Mouse (Mus musculus) CH12.LX (cell line): ENCODE results near the gene Ntn1. TPM values are rescaled to one million over a fixed set of nuclear protein-coding genes. Genes with fewer than 3 reads are reported as not detected.
A peak's percentile ranks its signal among the peaks of the same experiment; 100 is the strongest.

Source experiments
- DNase-seq: peaks from one replicate; pipeline ENCODE4 v3.0.0-alpha.2; 2013; ENCODE audit errors: extremely low read depth
- H3K27ac ChIP-seq: 2 replicates; pipeline ENCODE4 v1.5.1; 2012; ENCODE audit warnings: low read depth, mild to moderate bottlenecking, control low read depth, moderate library complexity; ENCODE audit not compliant: insufficient read depth
- H3K27me3 ChIP-seq: replicated peaks from 2 replicates; pipeline ENCODE3; 2012; ENCODE audit warnings: inconsistent platforms
- H3K36me3 ChIP-seq, 2 experiments: replicated peaks in 1 of 2; 2 replicates each; pipeline versions ENCODE3 to v1.6.1; 2012; ENCODE audit warnings: inconsistent platforms in 1 of 2, low read length in 1 of 2, mild to moderate bottlenecking in 1 of 2, mixed read lengths in 1 of 2, moderate library complexity in 1 of 2; ENCODE audit not compliant: control insufficient read depth in 1 of 2, insufficient read depth in 1 of 2
- H3K4me1 ChIP-seq, 2 experiments: 2 replicates each; pipeline ENCODE4 v1.6.1; 2012; ENCODE audit warnings: inconsistent platforms in 1 of 2, moderate library complexity in 1 of 2; ENCODE audit not compliant: insufficient read depth in 2 of 2, control insufficient read depth in 1 of 2
- H3K4me2 ChIP-seq: 2 replicates; pipeline ENCODE4 v1.6.1; 2012; ENCODE audit warnings: low read depth, mild to moderate bottlenecking, control low read depth; ENCODE audit not compliant: poor library complexity, insufficient read depth, severe bottlenecking
- H3K4me3 ChIP-seq, 3 experiments: fragments of 150-350 bp in 1 of 3; sonication (generic) in 1 of 3; replicated peaks in 1 of 3; 2 replicates each; pipeline versions ENCODE3 to v1.5.1; 2011 to 2012; ENCODE audit warnings: low read depth in 2 of 3, low read length in 2 of 3, mild to moderate bottlenecking in 2 of 3, moderate library complexity in 2 of 3, control low read depth in 1 of 3, improper control_type of control experiment in 1 of 3, inconsistent platforms in 1 of 3, mixed read lengths in 1 of 3; ENCODE audit not compliant: poor library complexity in 1 of 3
- H3K79me2 ChIP-seq: replicated peaks from 2 replicates; pipeline ENCODE4 v1.6.1; 2012; ENCODE audit warnings: mild to moderate bottlenecking, moderate library complexity; ENCODE audit not compliant: control insufficient read depth, poor library complexity, insufficient read depth, severe bottlenecking; ENCODE audit errors: extremely low read depth
- H3K9ac ChIP-seq: 2 replicates; pipeline ENCODE4 v1.6.1; 2012; ENCODE audit warnings: low read depth, mild to moderate bottlenecking, control low read depth, moderate library complexity; ENCODE audit not compliant: insufficient read depth
- H3K9me3 ChIP-seq: replicated peaks from 2 replicates; pipeline ENCODE3; 2012; ENCODE audit warnings: low read length, inconsistent platforms, mixed read lengths
- BHLHE40 ChIP-seq: IDR thresholded peaks from 2 replicates; pipeline ENCODE4 v1.6.1; 2011; ENCODE audit warnings: mild to moderate bottlenecking, low read depth, low read length, improper control_type of control experiment
- CHD1 ChIP-seq: IDR thresholded peaks from 2 replicates; pipeline ENCODE4 v1.6.1; 2012; ENCODE audit warnings: low read depth, low read length, improper control_type of control experiment, inconsistent platforms
- CHD2 ChIP-seq: IDR thresholded peaks from 2 replicates; pipeline ENCODE4 v1.6.1; 2011; ENCODE audit warnings: low read length, improper control_type of control experiment
- CTCF ChIP-seq, 2 experiments: IDR thresholded peaks in 1 of 2; conservative IDR thresholded peaks in 1 of 2; 2 replicates each; pipeline ENCODE4 v1.5.1; 2011 to 2012; ENCODE audit warnings: low read depth in 2 of 2, low read length in 2 of 2, improper control_type of control experiment in 1 of 2, inconsistent platforms in 1 of 2, mild to moderate bottlenecking in 1 of 2, moderate library complexity in 1 of 2
- E2F4 ChIP-seq: IDR thresholded peaks from 2 replicates; pipeline ENCODE4 v1.6.1; 2011; ENCODE audit warnings: low read depth, low read length, improper control_type of control experiment; ENCODE audit not compliant: insufficient replicate concordance
- ELF1 ChIP-seq: IDR thresholded peaks from 2 replicates; pipeline ENCODE4 v1.6.1; 2014; ENCODE audit warnings: low read depth, mild to moderate bottlenecking, inconsistent platforms, low read length, improper control_type of control experiment
- EP300 ChIP-seq: IDR thresholded peaks from 2 replicates; pipeline ENCODE4 v1.6.1; 2011; ENCODE audit warnings: low read length, improper control_type of control experiment
- ETS1 ChIP-seq: conservative IDR thresholded peaks from 2 replicates; pipeline ENCODE4 v1.6.1; 2012; ENCODE audit warnings: low read depth, mild to moderate bottlenecking, inconsistent platforms, low read length, improper control_type of control experiment, moderate library complexity
- GABPA ChIP-seq: IDR thresholded peaks from 2 replicates; pipeline ENCODE4 v1.6.1; 2012; ENCODE audit warnings: low read depth, low read length, improper control_type of control experiment, inconsistent platforms; ENCODE audit not compliant: insufficient replicate concordance
- HCFC1 ChIP-seq: IDR thresholded peaks from 2 replicates; pipeline ENCODE4 v1.6.1; 2012; ENCODE audit warnings: low read depth, mild to moderate bottlenecking, inconsistent platforms, low read length, improper control_type of control experiment
- IRF4 ChIP-seq: IDR thresholded peaks from 2 replicates; pipeline ENCODE4 v1.6.1; 2014; ENCODE audit warnings: low read depth, mild to moderate bottlenecking, inconsistent platforms, low read length, improper control_type of control experiment
- JUN ChIP-seq: IDR thresholded peaks from 2 replicates; pipeline ENCODE4 v1.6.1; 2011; ENCODE audit warnings: low read depth, mild to moderate bottlenecking, low read length, improper control_type of control experiment, moderate library complexity; ENCODE audit not compliant: insufficient read depth
- JUND ChIP-seq: conservative IDR thresholded peaks from 2 replicates; pipeline ENCODE4 v1.6.1; 2011; ENCODE audit warnings: low read depth, low read length, improper control_type of control experiment
- KAT2A ChIP-seq: IDR thresholded peaks from 2 replicates; pipeline ENCODE4 v1.6.1; 2012; ENCODE audit warnings: low read length, improper control_type of control experiment, inconsistent platforms; ENCODE audit not compliant: insufficient replicate concordance
- MAFK ChIP-seq: IDR thresholded peaks from 2 replicates; pipeline ENCODE4 v1.6.1; 2011; ENCODE audit warnings: low read length, improper control_type of control experiment; ENCODE audit not compliant: insufficient replicate concordance
- MAX ChIP-seq: IDR thresholded peaks from 2 replicates; pipeline ENCODE4 v1.6.1; 2011; ENCODE audit warnings: low read length, improper control_type of control experiment
- MAZ ChIP-seq: IDR thresholded peaks from 2 replicates; pipeline ENCODE4 v1.6.1; 2012; ENCODE audit warnings: low read depth, mild to moderate bottlenecking, inconsistent platforms, low read length, improper control_type of control experiment, moderate library complexity
- MEF2A ChIP-seq: IDR thresholded peaks from 2 replicates; pipeline ENCODE4 v1.6.1; 2014; ENCODE audit warnings: low read depth, mild to moderate bottlenecking, inconsistent platforms, low read length, improper control_type of control experiment, borderline replicate concordance
- MXI1 ChIP-seq: IDR thresholded peaks from 2 replicates; pipeline ENCODE4 v1.6.1; 2011; ENCODE audit warnings: mild to moderate bottlenecking, low read depth, low read length, improper control_type of control experiment
- MYC ChIP-seq: IDR thresholded peaks from 2 replicates; pipeline ENCODE4 v1.6.1; 2011; ENCODE audit warnings: low read depth, mild to moderate bottlenecking, improper control_type of control experiment, low read length
- NELFE ChIP-seq: IDR thresholded peaks from 2 replicates; pipeline ENCODE4 v1.6.1; 2011; ENCODE audit warnings: low read depth, low read length, improper control_type of control experiment
- NRF1 ChIP-seq: IDR thresholded peaks from 2 replicates; pipeline ENCODE4 v1.6.1; 2014; ENCODE audit warnings: low read depth, mild to moderate bottlenecking, inconsistent platforms, low read length, improper control_type of control experiment, moderate library complexity
- PAX5 ChIP-seq: IDR thresholded peaks from 2 replicates; pipeline ENCODE4 v1.6.1; 2012; ENCODE audit warnings: low read length, inconsistent platforms, mixed read lengths
- POLR2A ChIP-seq: IDR thresholded peaks from 2 replicates; pipeline ENCODE4 v1.6.1; 2011; ENCODE audit warnings: low read depth, mild to moderate bottlenecking, improper control_type of control experiment, low read length
- POLR2AphosphoS2 ChIP-seq: IDR thresholded peaks from 2 replicates; pipeline ENCODE4 v1.6.1; 2011; ENCODE audit warnings: low read depth, low read length, improper control_type of control experiment
- RAD21 ChIP-seq: IDR thresholded peaks from 2 replicates; pipeline ENCODE4 v1.6.1; 2011; ENCODE audit warnings: low read depth, mild to moderate bottlenecking, low read length, improper control_type of control experiment, moderate library complexity
- RCOR1 ChIP-seq: conservative IDR thresholded peaks from 2 replicates; pipeline ENCODE4 v1.6.1; 2012; ENCODE audit warnings: low read depth, mild to moderate bottlenecking, inconsistent platforms, low read length, improper control_type of control experiment
- SIN3A ChIP-seq: IDR thresholded peaks from 2 replicates; pipeline ENCODE4 v1.6.1; 2012; ENCODE audit warnings: low read length, improper control_type of control experiment, inconsistent platforms
- SMC3 ChIP-seq: IDR thresholded peaks from 2 replicates; pipeline ENCODE4 v1.6.1; 2011; ENCODE audit warnings: low read depth, low read length, improper control_type of control experiment
- TBP ChIP-seq: conservative IDR thresholded peaks from 2 replicates; pipeline ENCODE4 v1.6.1; 2011; ENCODE audit warnings: low read depth, low read length, improper control_type of control experiment
- TCF12 ChIP-seq: IDR thresholded peaks from 2 replicates; pipeline ENCODE4 v1.6.1; 2014; ENCODE audit warnings: low read depth, mild to moderate bottlenecking, inconsistent platforms, low read length, improper control_type of control experiment
- UBTF ChIP-seq: IDR thresholded peaks from 2 replicates; pipeline ENCODE4 v1.6.1; 2012; ENCODE audit warnings: low read depth, mild to moderate bottlenecking, inconsistent platforms, low read length, improper control_type of control experiment, moderate library complexity
- USF1 ChIP-seq: IDR thresholded peaks from 2 replicates; pipeline ENCODE4 v1.6.1; 2014; ENCODE audit warnings: low read depth, mild to moderate bottlenecking, inconsistent platforms, low read length, improper control_type of control experiment
- USF2 ChIP-seq: conservative IDR thresholded peaks from 2 replicates; pipeline ENCODE4 v1.6.1; 2011; ENCODE audit warnings: low read depth, low read length, improper control_type of control experiment
- ZC3H11A ChIP-seq: IDR thresholded peaks from 2 replicates; pipeline ENCODE4 v1.6.1; 2012; ENCODE audit warnings: low read depth, mild to moderate bottlenecking, inconsistent platforms, low read length, improper control_type of control experiment
- ZKSCAN1 ChIP-seq: IDR thresholded peaks from 2 replicates; pipeline ENCODE4 v1.6.1; 2012; ENCODE audit warnings: low read depth, inconsistent platforms, low read length, improper control_type of control experiment, borderline replicate concordance
- ZMIZ1 ChIP-seq: IDR thresholded peaks from 2 replicates; pipeline ENCODE4 v1.6.1; 2012; ENCODE audit warnings: low read depth, mild to moderate bottlenecking, inconsistent platforms, low read length, improper control_type of control experiment
- ZNF384 ChIP-seq: IDR thresholded peaks from 2 replicates; pipeline ENCODE4 v1.6.1; 2012; ENCODE audit warnings: low read depth, low read length, improper control_type of control experiment, inconsistent platforms
- dilution Hi-C: fragments of 300-500 bp; cut with MboI; formaldehyde crosslinking; loops from 2 replicates; pipeline ENCODE4 v1.14.3; 2020; ENCODE audit warnings: low sequenced_read_pairs; ENCODE audit not compliant: extremely low pct_unique_long_range_greater_than_20kb, extremely low pct_ligation_motif_present
- in situ Hi-C: fragments of 300-500 bp; cut with MboI; formaldehyde crosslinking; loops from 3 replicates; pipeline ENCODE4 v1.14.3; 2019; ENCODE audit warnings: low sequenced_read_pairs, low pct_ligation_motif_present, low pct_unique_long_range_greater_than_20kb, mixed read lengths
- polyA plus RNA-seq: library from polyadenylated mRNA; unstranded; fragments of >175 nt; gene quantifications from 2 replicates; pipeline ENCODE4 v1.2.1, GENCODE M21; 2012; ENCODE audit warnings: low read depth; ENCODE audit not compliant: insufficient read length
- total RNA-seq, 2 experiments: library from RNA; depleted of rRNA; stranded (reverse); fragments of 300-350 nt in 1 of 2; fragments of >200 nt in 1 of 2; gene quantifications; 2 replicates each; pipeline ENCODE4 v1.2.3; 2012 to 2014

The Ntn1 gene
- total and polyA plus RNA-seq, 3 experiments = 0.54 to 1.2 (median 0.59) TPM

DNA sequence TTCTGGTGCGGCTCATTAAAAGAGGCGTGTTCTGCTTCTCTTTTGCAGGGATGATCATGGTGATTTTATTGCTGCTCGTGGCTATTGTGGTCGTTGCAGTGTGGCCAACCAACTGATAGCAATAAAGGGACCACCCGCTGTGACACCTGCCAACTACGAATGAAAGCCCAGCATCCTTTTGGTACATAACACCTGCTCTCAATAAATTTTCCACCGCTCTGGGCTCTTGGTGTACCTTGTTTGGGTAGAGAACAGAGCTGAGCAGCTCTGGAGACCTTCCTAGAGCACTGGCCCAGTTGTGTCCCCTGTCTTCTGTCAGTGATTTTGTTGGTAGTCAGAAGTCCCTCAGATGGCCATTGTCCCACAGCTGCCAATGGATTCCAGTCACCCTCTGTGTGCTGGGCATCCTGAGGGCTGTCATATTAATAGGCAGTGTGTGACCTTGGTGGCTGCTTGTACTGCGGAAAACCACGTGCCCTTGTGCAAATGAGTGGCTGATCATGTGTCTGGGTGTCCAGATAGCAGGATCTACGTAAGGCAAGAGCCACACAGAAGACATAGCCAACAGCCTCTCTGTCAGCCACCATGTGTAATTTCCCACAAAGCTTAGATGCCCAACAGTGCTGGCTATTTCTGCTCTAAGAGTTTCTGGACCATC lies 196.8 kb downstream of the Ntn1 start:
- no peak overlapping the region for H3K4me2 ChIP-seq
- H3K9me3 ChIP-seq = no peaks in the 10 kb centered on the region
- H3K36me3 ChIP-seq = peaks cover 0 to 18% of the 10 kb centered on the region in 2 experiments
- in situ Hi-C loops (loop anchor here (5.0 kb wide), 1 partner anchor 186 kb away; no protein-coding TSS in a partner anchor), dilution Hi-C loops (no loop called here)
- no peaks in the 10 kb centered on the region for H3K27me3 ChIP-seq
- peak; percentile 38 for DNase-seq
- peaks cover 31 to 83% of the 10 kb centered on the region in 2 experiments for H3K4me1 ChIP-seq
- TF ChIP-seq CHD1 (no peak), ZMIZ1 (no peak), BHLHE40 (peak; percentile 62), RCOR1 (no peak), ETS1 (0 out of 2 replicates have a peak, but pooled peaks have one; percentile 27), MEF2A (no peak), MXI1 (no peak), ZKSCAN1 (no peak), ZC3H11A (no peak), ZNF384 (no peak), EP300 (no peak), POLR2A (no peak), JUND (no peak), SMC3 (no peak), MAZ (no peak), ELF1 (no peak), MAFK (no peak), MYC (no peak), IRF4 (no peak), USF2 (peak; percentile 42), GABPA (no peak), PAX5 (no peak), POLR2AphosphoS2 (no peak), USF1 (peak; percentile 49), CTCF (conservative IDR thresholded peaks at IDR 0.05 in 1 of 2, IDR thresholded peaks at IDR 0.05 in 1 of 2; ENCODE audit: low read depth in 2 of 2, low read length in 2 of 2) (no peak), NRF1 (no peak), E2F4 (no peak), JUN (no peak), SIN3A (no peak), KAT2A (no peak), HCFC1 (no peak), TCF12 (0 out of 2 replicates have a peak, but pooled peaks have one; percentile 12), MAX (peak; percentile 79), NELFE (no peak), TBP (no peak), RAD21 (no peak), UBTF (no peak), CHD2 (no peak)
- no peak overlapping the region for H3K4me3 ChIP-seq
- no peak overlapping the region for H3K27ac ChIP-seq
- no peak overlapping the region for H3K9ac ChIP-seq
- H3K79me2 ChIP-seq = no peaks in the 10 kb centered on the region
